Mouse (Mus musculus) Patski (cell line): ENCODE results near the gene Rsrp1. TPM values are rescaled to one million over a fixed set of nuclear protein-coding genes. Genes with fewer than 3 reads are reported as not detected.

Experiments used
- ATAC-seq: fragments of 100-300 bp; one replicate; pipeline ENCODE4 v1.8.0; 2021
- CTCF ChIA-PET: fragments of 350-600 bp; sonication (Branson Sonifier 250); formaldehyde crosslinking; loops from one replicate; lab custom pipeline; 2022; ENCODE audit warnings: inconsistent platforms; lab: Charles Lee
- POLR2A ChIA-PET: fragments of 350-600 bp; sonication (Branson Sonifier 250); formaldehyde crosslinking; loops from one replicate; lab custom pipeline; 2022; ENCODE audit warnings: antibody characterized with exemption, inconsistent platforms; lab: Charles Lee
- DNase-seq: peaks from one replicate; pipeline ENCODE4 v3.0.0-alpha.2; 2011; ENCODE audit warnings: low read depth, low spot score
- H3K27me3 ChIP-seq: fragments of 371-371 bp; one replicate; pipeline ENCODE4 v1.5.1; 2021
- CTCF ChIP-seq: fragments of 100-300 bp; IDR thresholded peaks from one replicate; pipeline ENCODE4 v1.5.1; 2021
- in situ Hi-C: fragments of 300-500 bp; cut with MboI; formaldehyde crosslinking; loops from 3 replicates; pipeline ENCODE4 v1.11.1; 2018; ENCODE audit warnings: low pct_unique_long_range_greater_than_20kb, mixed read lengths
- polyA plus RNA-seq: library from polyadenylated mRNA; unstranded; gene quantifications from one replicate; pipeline ENCODE4 v1.2.3, GENCODE M21; 2021

Gene Rsrp1
- polyA plus RNA-seq, 1 experiment from 2014 or later: 237 TPM

- ChIA-PET POLR2A (no interaction called here), CTCF (no interaction called here)
- in situ Hi-C loops: no loop called here
- no peaks in the 10 kb centered on the region for H3K27me3 ChIP-seq
- no peak for TF ChIP-seq CTCF
- no peak for DNase-seq
- ATAC-seq: no peak
These were observed 2.8 kb upstream of the Rsrp1 start for GRCm38 (mm10) chr4:134920631-134921030.

GRCm38 (mm10) chr4:134921703-134922102 is 1.7 kb upstream of the Rsrp1 start:
- TF ChIP-seq CTCF: no peak
- POLR2A ChIA-PET: no interaction called here
- in situ Hi-C loops: no loop called here
- no peak for DNase-seq
- CTCF ChIA-PET: no interaction called here
- no peak for ATAC-seq
- H3K27me3 ChIP-seq: no peaks in the 10 kb centered on the region

- DNase-seq: no peak
- no peak for ATAC-seq
These were observed 1.1 kb upstream of the Rsrp1 start for GRCm38 (mm10) chr4:134922111-134922924.

GRCm38 (mm10) chr4:134922925-134923244 is 507 bp upstream of the Rsrp1 start:
- DNase-seq (no peak), ATAC-seq (no peak)
- H3K27me3 ChIP-seq: no peaks in the 10 kb centered on the region
- POLR2A ChIA-PET: interaction anchor here (0.6 kb wide), 1 partner anchor 363 kb away, joined by 8 read pairs; no protein-coding TSS in a partner anchor
- TF ChIP-seq CTCF: no peak
- in situ Hi-C loops: no loop called here
- CTCF ChIA-PET: interaction anchor here (1.3 kb wide), 1 partner anchor 9 kb away, joined by 3 read pairs; no protein-coding TSS in a partner anchor

More at GRCm38 (mm10) chr4:134922111-134922924, 1.1 kb upstream of the Rsrp1 start:
- in situ Hi-C loops: no loop called here
- POLR2A ChIA-PET: interaction anchor here (0.6 kb wide), 1 partner anchor 363 kb away, joined by 8 read pairs; no protein-coding TSS in a partner anchor
- no peaks in the 10 kb centered on the region for H3K27me3 ChIP-seq
- TF ChIP-seq CTCF: no peak
- CTCF ChIA-PET: interaction anchor here (1.3 kb wide), 1 partner anchor 8 kb away, joined by 3 read pairs; no protein-coding TSS in a partner anchor

- ChIA-PET POLR2A (interaction anchor here (1.0 kb wide), 1 partner anchor 10 kb away, joined by 3 read pairs; no protein-coding TSS in a partner anchor), CTCF (no interaction called here)
- no peaks in the 10 kb centered on the region for H3K27me3 ChIP-seq
- no peak for TF ChIP-seq CTCF
- in situ Hi-C loops: no loop called here
- ATAC-seq (no peak), DNase-seq (no peak)
These were observed 788 bp downstream of the Rsrp1 start for GRCm38 (mm10) chr4:134924019-134924741.

GRCm38 (mm10) chr4:134925206-134925605 is 1.8 kb downstream of the Rsrp1 start:
- in situ Hi-C loops: no loop called here
- POLR2A ChIA-PET: interaction anchor here (0.6 kb wide), 1 partner anchor 11 kb away, joined by 3 read pairs; no protein-coding TSS in a partner anchor
- no peak for ATAC-seq
- no peak for DNase-seq
- CTCF ChIA-PET: no interaction called here
- no peaks in the 10 kb centered on the region for H3K27me3 ChIP-seq
- no peak for TF ChIP-seq CTCF

- no peaks in the 10 kb centered on the region for H3K27me3 ChIP-seq
- ATAC-seq (no peak), DNase-seq (no peak)
- CTCF ChIA-PET: no interaction called here
- in situ Hi-C loops: no loop called here
- TF ChIP-seq CTCF: no peak
- POLR2A ChIA-PET: no interaction called here
These were observed 4.5 kb downstream of the Rsrp1 start for GRCm38 (mm10) chr4:134927815-134928463.

GRCm38 (mm10) chr4:134928464-134928836 is 5.1 kb downstream of the Rsrp1 start:
- ChIA-PET CTCF (no interaction called here), POLR2A (no interaction called here)
- DNase-seq: no peak
- TF ChIP-seq CTCF: no peak
- in situ Hi-C loops: no loop called here
- H3K27me3 ChIP-seq: no peaks in the 10 kb centered on the region
- ATAC-seq: no peak

- no peaks in the 10 kb centered on the region for H3K27me3 ChIP-seq
- TF ChIP-seq CTCF: no peak
- CTCF ChIA-PET: no interaction called here
- POLR2A ChIA-PET: interaction anchor here (0.7 kb wide), 1 partner anchor 925 kb away, joined by 3 read pairs; no protein-coding TSS in a partner anchor
- DNase-seq (no peak), ATAC-seq (no peak)
- in situ Hi-C loops: no loop called here
These were observed 6.1 kb downstream of the Rsrp1 start for GRCm38 (mm10) chr4:134929536-134929935.

GRCm38 (mm10) chr4:134930190-134930589 is 6.8 kb downstream of the Rsrp1 start:
- no peak for ATAC-seq
- ChIA-PET CTCF (no interaction called here), POLR2A (no interaction called here)

More at GRCm38 (mm10) chr4:134930190-134930589, 6.8 kb downstream of the Rsrp1 start:
- no peaks in the 10 kb centered on the region for H3K27me3 ChIP-seq
- no peak for DNase-seq
- in situ Hi-C loops: no loop called here
- TF ChIP-seq CTCF: no peak
